Mouse (Mus musculus) myocyte (in vitro differentiated cells): ENCODE measurements around the gene Gm4792. TPM values are rescaled to one million over a fixed set of nuclear protein-coding genes. Genes with fewer than 3 reads are reported as not detected.

Experiments used
- H3K27me3 ChIP-seq: one replicate; pipeline ENCODE4 v1.6.1; 2011; ENCODE audit not compliant: control insufficient read depth, insufficient read depth, insufficient read length
- H3K36me3 ChIP-seq: one replicate; pipeline ENCODE4 v1.6.1; 2011; ENCODE audit not compliant: control insufficient read depth, insufficient read depth
- H3K4me2 ChIP-seq: one replicate; pipeline ENCODE4 v1.6.1; 2011; ENCODE audit warnings: low read depth, control low read depth
- H3K4me3 ChIP-seq: one replicate; pipeline ENCODE4 v1.5.1; 2011; ENCODE audit warnings: mild to moderate bottlenecking, control low read depth, moderate library complexity
- H3K79me2 ChIP-seq: one replicate; pipeline ENCODE4 v1.6.1; 2011; ENCODE audit not compliant: control insufficient read depth, insufficient read depth
- H3ac ChIP-seq: one replicate; pipeline ENCODE4 v1.6.1; 2011; ENCODE audit not compliant: control insufficient read depth, insufficient read length
- CEBPB ChIP-seq: IDR thresholded peaks from 2 replicates; pipeline ENCODE4 v1.6.1; 2011; ENCODE audit warnings: mild to moderate bottlenecking, moderate library complexity; ENCODE audit not compliant: poor library complexity, insufficient read depth, severe bottlenecking
- E2F4 ChIP-seq: IDR thresholded peaks from one replicate; pipeline ENCODE4 v1.6.1; 2011; ENCODE audit warnings: mild to moderate bottlenecking, control low read depth, moderate library complexity; ENCODE audit not compliant: insufficient read depth
- MAX ChIP-seq: IDR thresholded peaks from one replicate; pipeline ENCODE4 v1.6.1; 2011; ENCODE audit warnings: low read depth, mild to moderate bottlenecking, control low read depth
- MYOD1 ChIP-seq, 3 experiments: IDR thresholded peaks; one replicate each; pipeline ENCODE4 v1.6.1; 2011; ENCODE audit warnings: control low read depth in 2 of 3, low read depth in 2 of 3, mild to moderate bottlenecking in 2 of 3, moderate library complexity in 1 of 3; ENCODE audit not compliant: insufficient read length in 2 of 3, control insufficient read depth in 1 of 3
- MYOG ChIP-seq, 3 experiments: IDR thresholded peaks; one replicate each; pipeline ENCODE4 v1.6.1; 2011; ENCODE audit warnings: control low read depth in 2 of 3, low read depth in 2 of 3, mild to moderate bottlenecking in 2 of 3; ENCODE audit not compliant: insufficient read length in 2 of 3, control insufficient read depth in 1 of 3, insufficient read depth in 1 of 3
- POLR2A ChIP-seq: IDR thresholded peaks from one replicate; pipeline ENCODE4 v1.6.1; 2011; ENCODE audit warnings: low read depth, mild to moderate bottlenecking, control low read depth, moderate library complexity; ENCODE audit not compliant: insufficient read length
- POLR2AphosphoS2 ChIP-seq: IDR thresholded peaks from one replicate; pipeline ENCODE4 v1.6.1; 2011; ENCODE audit warnings: low read depth, control low read depth; ENCODE audit not compliant: insufficient read length
- REST ChIP-seq: IDR thresholded peaks from one replicate; pipeline ENCODE4 v1.6.1; 2011; ENCODE audit warnings: mild to moderate bottlenecking, control low read depth, moderate library complexity; ENCODE audit not compliant: insufficient read depth, insufficient read length
- SRF ChIP-seq: IDR thresholded peaks from one replicate; pipeline ENCODE4 v1.6.1; 2011; ENCODE audit warnings: low read depth; ENCODE audit not compliant: control insufficient read depth, insufficient read length
- TCF12 ChIP-seq: IDR thresholded peaks from one replicate; pipeline ENCODE4 v1.6.1; 2011; ENCODE audit warnings: mild to moderate bottlenecking, control low read depth; ENCODE audit not compliant: poor library complexity, insufficient read depth, severe bottlenecking
- TCF3 ChIP-seq: IDR thresholded peaks from one replicate; pipeline ENCODE4 v1.6.1; 2011; ENCODE audit warnings: low read depth, control low read depth; ENCODE audit not compliant: insufficient read length
- USF1 ChIP-seq: IDR thresholded peaks from one replicate; pipeline ENCODE4 v1.6.1; 2011; ENCODE audit warnings: low read depth, mild to moderate bottlenecking, control low read depth, moderate library complexity
- polyA plus RNA-seq: library from polyadenylated mRNA; unstranded; fragments of >200 nt; fragmentation: generic; extraction: Trizol; gene quantifications from one replicate; pipeline ENCODE4 v1.2.1, GENCODE M21; 2012; ENCODE audit warnings: missing spikeins

The Gm4792 gene
- polyA plus RNA-seq, 1 experiment: not detected

- H3ac ChIP-seq: no peak overlapping the region
- no peak overlapping the region for H3K4me2 ChIP-seq
- H3K4me3 ChIP-seq: no peak overlapping the region
- no peaks in the 10 kb centered on the region for H3K27me3 ChIP-seq
- H3K79me2 ChIP-seq: no peaks in the 10 kb centered on the region
- no peak for TF ChIP-seq CEBPB
- TF ChIP-seq USF1: no peak
- no peak for TF ChIP-seq POLR2A
- no peaks in the 10 kb centered on the region for H3K36me3 ChIP-seq
Observed at GRCm38 (mm10) chr10:94335047-94335446, 36.5 kb upstream of the Gm4792 start.

DNA sequence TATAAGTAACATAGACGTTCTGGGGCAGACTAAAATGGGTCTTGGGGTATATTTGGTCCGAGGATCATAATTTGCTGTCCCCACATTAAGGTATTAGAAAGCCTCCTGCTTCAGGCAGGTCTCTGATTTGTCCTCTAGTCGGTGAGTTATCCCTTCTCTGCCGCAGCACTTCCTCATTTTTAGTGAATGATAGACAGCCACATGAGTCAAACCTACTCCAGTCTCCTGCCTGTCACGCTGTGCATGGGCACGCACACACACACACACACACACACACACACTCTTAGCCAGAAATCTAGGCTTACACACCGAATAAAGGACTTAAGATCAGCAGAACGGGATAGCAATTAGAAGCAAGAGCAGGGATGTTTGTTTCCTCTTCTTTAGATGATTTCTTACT lies 34.8 kb upstream of the Gm4792 start:
- H3ac ChIP-seq: no peak overlapping the region
- TF ChIP-seq MYOD1 (IDR thresholded peaks at IDR 0.05; ENCODE audit: control insufficient read depth in 1 of 3, insufficient read length in 2 of 3, low read depth in 2 of 3) (no peak), E2F4 (no peak), TCF3 (no peak), USF1 (no peak), CEBPB (no peak), MAX (no peak), POLR2AphosphoS2 (no peak), MYOG (IDR thresholded peaks at IDR 0.05; ENCODE audit: control insufficient read depth in 1 of 3, insufficient read depth in 1 of 3, insufficient read length in 2 of 3, low read depth in 2 of 3) (no peak), SRF (no peak), REST (no peak), TCF12 (no peak)
- no peaks in the 10 kb centered on the region for H3K27me3 ChIP-seq
- no peaks in the 10 kb centered on the region for H3K79me2 ChIP-seq
- no peaks in the 10 kb centered on the region for H3K36me3 ChIP-seq
- no peak overlapping the region for H3K4me2 ChIP-seq
- H3K4me3 ChIP-seq: no peak overlapping the region

DNA sequence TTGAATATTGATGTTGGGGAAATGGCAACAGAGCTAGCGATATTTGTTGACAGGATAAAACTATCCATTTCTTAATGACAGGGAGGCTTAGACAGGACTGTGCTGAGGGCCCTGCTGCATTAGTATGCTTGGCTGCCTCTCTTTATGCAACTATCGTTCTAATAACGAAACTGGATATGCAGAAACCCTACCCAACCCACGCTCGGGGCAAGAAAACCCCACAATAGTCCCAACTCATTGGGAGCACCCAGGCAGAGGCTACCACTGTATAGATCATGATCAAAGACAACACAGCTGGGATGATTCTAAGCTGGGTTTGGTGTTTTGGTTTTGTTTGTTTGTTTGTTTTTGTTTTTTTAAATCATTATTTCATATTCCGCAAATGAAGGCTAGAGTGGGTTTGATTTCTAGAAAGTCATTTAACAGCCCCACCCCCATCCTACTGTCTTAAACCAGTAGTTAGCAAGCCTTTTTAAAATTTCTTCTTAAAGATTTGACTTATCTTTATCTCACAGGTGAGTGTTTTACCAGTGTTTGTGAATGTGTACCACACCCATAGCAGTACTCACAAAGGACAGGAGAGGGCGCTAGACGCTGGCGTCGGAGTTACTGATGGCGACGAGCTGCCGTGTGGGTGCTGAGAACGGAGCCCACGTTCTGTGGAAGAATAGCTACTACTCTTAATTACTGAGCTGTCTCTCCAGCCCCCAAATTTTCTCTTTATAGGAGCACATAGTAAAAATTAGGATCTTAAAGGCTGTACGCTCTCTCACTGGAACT lies 34.0 kb upstream of the Gm4792 start:
- Histone ChIP-seq H3K27me3 (no peaks in the 10 kb centered on the region), H3K4me2 (no peak overlapping the region), H3K36me3 (no peaks in the 10 kb centered on the region), H3K4me3 (no peak overlapping the region), H3ac (no peak overlapping the region), H3K79me2 (no peaks in the 10 kb centered on the region)
- TF ChIP-seq TCF3: no peak
- no peak for TF ChIP-seq TCF12
- no peak for TF ChIP-seq MYOG (IDR thresholded peaks at IDR 0.05; ENCODE audit: control insufficient read depth in 1 of 3, insufficient read depth in 1 of 3, insufficient read length in 2 of 3, low read depth in 2 of 3)
- no peak for TF ChIP-seq SRF
- no peak for TF ChIP-seq POLR2A
- TF ChIP-seq MYOD1 (IDR thresholded peaks at IDR 0.05; ENCODE audit: control insufficient read depth in 1 of 3, insufficient read length in 2 of 3, low read depth in 2 of 3): no peak
- TF ChIP-seq REST: no peak
- no peak for TF ChIP-seq POLR2AphosphoS2
- no peak for TF ChIP-seq E2F4
- no peak for TF ChIP-seq MAX
- no peak for TF ChIP-seq CEBPB
- TF ChIP-seq USF1: no peak

DNA sequence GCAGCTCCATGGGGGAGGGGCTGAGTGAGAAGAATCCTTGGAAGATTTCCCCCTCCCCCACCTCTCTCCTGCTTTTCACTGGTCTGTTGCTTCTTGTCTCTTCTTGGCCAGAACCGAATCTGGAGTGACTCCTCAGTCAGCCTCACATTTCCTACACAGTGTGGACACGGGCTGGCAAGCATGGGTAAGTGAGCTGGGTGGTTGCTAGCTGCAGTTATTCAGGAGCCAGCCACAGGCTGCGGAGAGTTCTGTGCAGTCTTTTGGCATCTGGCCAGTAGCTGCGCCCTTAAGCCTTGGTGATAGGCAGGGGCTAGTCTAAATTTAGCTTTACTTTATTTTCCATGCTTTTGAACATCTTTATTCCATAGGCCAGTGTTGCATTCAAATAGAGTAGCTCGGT lies 31.5 kb upstream of the Gm4792 start:
- no peak overlapping the region for H3K4me2 ChIP-seq
- H3K79me2 ChIP-seq: no peaks in the 10 kb centered on the region
- TF ChIP-seq MAX (no peak), POLR2A (no peak), MYOG (IDR thresholded peaks at IDR 0.05; ENCODE audit: control insufficient read depth in 1 of 3, insufficient read depth in 1 of 3, insufficient read length in 2 of 3, low read depth in 2 of 3) (no peak), SRF (no peak), CEBPB (no peak), USF1 (no peak), MYOD1 (IDR thresholded peaks at IDR 0.05; ENCODE audit: control insufficient read depth in 1 of 3, insufficient read length in 2 of 3, low read depth in 2 of 3) (no peak), E2F4 (no peak), REST (no peak)
- no peak overlapping the region for H3K4me3 ChIP-seq
- no peaks in the 10 kb centered on the region for H3K36me3 ChIP-seq
- no peak overlapping the region for H3ac ChIP-seq
- H3K27me3 ChIP-seq: no peaks in the 10 kb centered on the region

GRCm38 (mm10) chr10:94318574-94318973 lies 20.1 kb upstream of the Gm4792 start:
- Histone ChIP-seq H3K36me3 (no peaks in the 10 kb centered on the region), H3K79me2 (no peaks in the 10 kb centered on the region), H3K4me3 (no peak overlapping the region), H3ac (no peak overlapping the region), H3K4me2 (no peak overlapping the region), H3K27me3 (peaks cover 9% of the 10 kb centered on the region)
- TF ChIP-seq MYOG (IDR thresholded peaks at IDR 0.05; ENCODE audit: control insufficient read depth in 1 of 3, insufficient read depth in 1 of 3, insufficient read length in 2 of 3, low read depth in 2 of 3): no peak
- no peak for TF ChIP-seq REST
- no peak for TF ChIP-seq POLR2AphosphoS2
- no peak for TF ChIP-seq MAX
- TF ChIP-seq E2F4: no peak
- TF ChIP-seq CEBPB: no peak
- TF ChIP-seq USF1: no peak
